Mouse (Mus musculus) lung, postnatal 25 days (tissue): Measurements from ENCODE around the gene Pex5.

Experiments
- DNase-seq: peaks from one replicate; pipeline ENCODE4 v3.0.0; 2022; ENCODE audit warnings: low spot score

Gene Pex5

GRCm38 (mm10) chr6:124358953-124359352 is 55.9 kb downstream of the Pex5 start:
- no peak for DNase-seq

DNA sequence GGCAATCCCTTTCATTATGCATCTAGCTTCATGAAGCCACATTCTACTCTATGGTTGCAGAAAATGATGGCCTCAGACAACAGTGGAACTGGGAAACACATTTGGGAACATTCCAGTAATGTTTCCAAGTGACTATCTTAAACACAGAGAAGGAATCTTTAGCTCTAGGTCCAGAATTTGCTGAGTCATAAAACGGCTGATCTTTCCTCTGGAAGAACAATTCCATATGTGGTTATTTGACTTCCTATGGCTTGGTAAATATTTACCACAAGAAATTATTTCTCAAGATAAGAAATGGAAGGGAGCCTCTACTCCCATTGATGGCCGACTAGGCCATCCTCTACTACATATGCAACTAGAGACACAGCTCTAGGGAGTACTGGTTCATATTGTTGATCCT is 61.6 kb downstream of the Pex5 start:
- DNase-seq, result no peak
